Mouse (Mus musculus) MEL-GATA-1-ER (cell line): ENCODE measurements around the gene Uncx.
"Not testable (repeated sequence)": the region's sequence is repeated elsewhere in the genome, so short reads cannot be mapped to it uniquely, and the experiment has no call there.

Experiments
- DNase-seq: peaks from one replicate; pipeline ENCODE4 v3.0.0-alpha.2; 2012; ENCODE audit warnings: low read depth; ENCODE audit errors: extremely low read depth

The Uncx gene

DNA sequence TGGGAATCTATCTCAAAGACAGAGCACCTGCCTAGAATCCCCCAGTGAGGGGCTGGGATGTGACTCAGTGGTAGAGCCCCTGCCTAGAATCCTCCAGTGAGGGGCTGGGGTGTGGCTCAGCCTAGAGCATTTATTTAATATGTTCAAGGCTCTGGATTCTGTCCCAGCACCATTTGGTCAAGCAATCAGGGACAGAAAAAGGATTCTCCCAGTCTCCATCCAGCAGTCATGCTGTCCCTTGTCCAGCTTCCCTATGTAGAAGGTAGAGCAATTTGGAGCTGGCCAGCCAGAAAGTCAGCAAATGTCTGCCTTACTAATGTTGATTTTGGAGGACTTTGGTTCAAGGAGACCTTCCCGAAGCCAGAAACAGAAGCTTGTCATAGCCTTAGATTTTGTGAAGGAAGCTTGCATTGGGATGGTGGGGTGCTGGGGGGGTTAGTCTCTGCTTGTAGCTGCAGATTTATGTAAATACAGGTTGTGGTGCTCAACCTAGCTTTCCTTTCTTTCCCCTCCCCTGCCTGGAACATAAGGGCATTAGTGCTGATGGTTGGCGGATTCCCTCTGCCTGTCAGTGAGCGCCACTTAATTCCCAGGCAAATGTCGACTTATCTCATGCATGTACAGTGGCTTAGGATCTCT is 18.2 kb downstream of the Uncx start:
- DNase-seq: no peak

DNA sequence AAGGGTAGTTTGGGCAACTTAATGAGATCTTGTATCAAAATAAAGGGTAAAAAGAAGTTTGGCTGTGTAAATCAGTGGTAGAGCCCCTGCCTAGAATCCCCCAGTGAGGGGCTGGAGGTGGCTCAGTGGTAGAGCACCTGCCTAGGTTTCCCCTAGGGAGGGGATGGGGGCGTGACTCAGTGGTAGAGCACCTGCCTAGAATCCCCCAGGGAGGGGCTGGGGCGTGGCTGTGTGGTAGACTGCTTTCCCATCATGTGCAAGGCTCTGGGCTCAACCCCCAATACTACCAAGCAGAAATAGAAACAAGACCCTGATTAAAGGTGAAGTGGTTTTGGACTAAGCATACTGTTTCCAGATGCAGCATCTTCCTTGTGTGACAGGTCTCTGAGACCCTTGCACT is 21.4 kb downstream of the Uncx start:
- DNase-seq: no peak

DNA sequence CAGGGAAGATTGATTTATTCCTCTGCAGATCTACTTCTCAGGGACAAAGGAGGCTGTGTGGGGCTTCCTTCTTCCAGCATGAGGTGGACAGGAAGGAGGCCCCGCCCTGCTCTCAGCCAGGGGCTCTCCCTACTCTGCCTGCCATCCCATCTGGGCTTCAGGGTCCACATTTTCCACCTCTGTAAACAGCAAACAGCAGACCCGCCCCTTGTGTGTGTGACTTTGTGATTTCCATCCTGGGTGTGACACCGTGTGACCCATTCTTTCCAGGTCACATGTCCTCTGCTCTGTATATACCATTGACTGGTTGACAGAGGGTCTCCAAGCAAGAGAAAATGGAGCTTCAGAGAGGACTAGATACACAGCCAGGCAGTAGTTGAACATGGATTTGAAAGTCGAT is 22.2 kb downstream of the Uncx start:
- no peak for DNase-seq

- no peak for DNase-seq
Observed at GRCm38 (mm10) chr5:139566640-139567399, 23.5 kb downstream of the Uncx start.

DNA sequence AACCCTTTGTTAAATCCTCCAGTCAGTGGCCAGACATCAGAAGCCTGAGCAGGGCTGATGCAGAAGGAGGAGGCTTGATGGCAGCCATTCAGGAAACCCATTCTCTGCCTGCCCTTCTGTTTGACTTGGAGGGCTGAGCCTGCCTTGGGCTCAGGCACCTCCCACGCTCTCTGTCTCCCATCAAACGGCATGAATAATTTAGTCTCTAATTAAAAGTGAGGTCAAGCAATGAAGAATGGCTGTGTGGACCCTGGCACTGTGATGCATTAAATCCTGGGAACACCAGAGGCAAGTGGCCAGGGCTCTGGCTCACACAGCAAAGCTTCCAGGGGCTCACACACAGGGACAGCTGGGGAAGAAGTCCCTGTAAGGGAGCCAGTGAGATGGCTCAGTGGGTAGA is 24.8 kb downstream of the Uncx start:
- no peak for DNase-seq

GRCm38 (mm10) chr5:139572526-139572925 is 29.2 kb downstream of the Uncx start:
- no peak for DNase-seq

GRCm38 (mm10) chr5:139573606-139574311 is 30.5 kb downstream of the Uncx start:
- DNase-seq: no peak

DNA sequence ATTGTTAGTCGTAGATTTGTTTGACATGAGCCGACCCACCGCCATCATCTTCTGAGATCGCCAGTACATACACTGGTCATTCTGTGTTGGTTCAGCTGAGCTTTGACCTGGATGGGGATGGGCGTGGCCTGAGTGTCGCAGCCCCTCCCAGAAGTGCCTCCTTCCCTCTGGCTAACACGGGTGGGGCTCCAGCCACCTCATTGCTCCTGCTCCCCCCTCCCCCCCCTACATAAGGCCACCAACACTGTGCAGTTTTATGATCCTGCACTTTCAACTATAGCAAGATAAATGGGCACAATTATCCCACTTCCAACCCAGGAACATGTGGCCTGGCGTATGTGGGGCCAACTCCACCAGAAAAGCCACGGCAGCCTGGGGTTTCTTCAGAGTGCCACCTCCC is 31.8 kb downstream of the Uncx start:
- DNase-seq: no peak

DNA sequence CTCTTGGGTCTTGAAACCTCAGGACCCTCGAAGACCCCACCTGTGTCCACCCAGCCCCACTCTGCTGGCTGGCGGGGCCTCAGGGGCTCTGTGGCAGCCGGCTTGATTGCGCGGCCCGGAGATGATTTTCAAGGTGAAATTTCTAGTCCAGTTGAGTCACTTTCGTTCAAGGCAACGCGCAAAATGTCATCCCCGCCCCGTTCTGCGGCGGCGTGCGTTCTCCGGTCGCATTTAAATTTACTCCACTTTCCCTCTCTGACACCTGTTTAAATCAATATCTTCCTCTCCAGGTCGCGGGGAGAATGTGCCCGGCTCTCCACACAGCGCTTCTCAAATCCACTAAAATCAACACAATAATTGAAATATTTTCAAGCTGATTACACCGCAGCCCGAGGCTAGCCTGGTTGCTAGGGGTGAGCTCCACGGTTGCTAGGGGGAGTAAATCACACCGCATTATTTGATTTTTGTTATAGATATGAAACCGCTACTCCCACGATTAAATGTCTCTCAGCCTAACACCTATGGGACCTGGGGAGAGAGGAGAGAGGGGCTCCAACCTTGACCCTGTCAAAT is 37.0 kb downstream of the Uncx start:
- DNase-seq: no peak

DNA sequence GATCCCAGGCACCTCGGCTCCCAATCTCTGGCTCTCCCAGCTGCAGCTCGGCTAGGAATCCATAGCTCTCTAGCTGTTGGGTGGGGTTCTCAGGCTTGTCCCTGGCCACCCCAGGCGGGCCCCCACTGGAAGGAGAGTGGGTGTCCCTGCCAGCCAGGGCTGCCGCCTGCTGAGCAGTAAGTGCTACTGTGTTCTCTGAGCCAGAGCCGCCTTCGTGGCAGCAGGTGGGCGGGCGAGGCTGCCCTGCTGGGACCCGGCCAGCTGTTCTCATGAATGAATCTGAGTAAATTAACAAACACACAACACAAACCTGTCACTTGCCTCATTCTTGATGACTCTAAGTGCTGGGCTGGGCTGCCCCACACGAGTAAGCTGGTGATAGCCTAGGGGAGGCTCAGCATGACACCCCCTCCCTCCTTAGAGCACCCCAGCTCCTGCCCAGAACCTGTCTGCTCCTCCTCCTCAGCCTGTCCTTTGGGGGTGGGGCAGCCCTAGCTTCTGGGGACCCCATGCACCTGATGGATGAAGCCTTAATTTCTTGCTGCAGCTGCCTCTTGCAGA is 38.1 kb downstream of the Uncx start:
- no peak for DNase-seq

GRCm38 (mm10) chr5:139584971-139585747 is 41.9 kb downstream of the Uncx start:
- DNase-seq: no peak

DNA sequence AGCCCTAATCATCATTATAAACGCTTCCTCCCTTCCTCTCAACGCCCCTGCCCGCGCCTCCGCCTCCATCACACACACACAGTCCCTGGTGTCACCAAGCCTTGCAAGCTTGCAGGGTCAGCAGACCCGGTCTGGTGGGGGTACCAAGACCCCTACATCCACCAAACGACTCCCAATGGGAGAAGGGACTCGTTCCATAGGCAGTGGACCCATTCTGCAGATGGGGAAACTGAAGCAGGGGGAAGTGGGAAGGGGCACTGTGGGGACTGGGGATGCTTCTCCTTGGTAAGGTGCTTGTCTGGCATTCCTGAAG is 42.4 kb downstream of the Uncx start:
- DNase-seq: no peak

DNA sequence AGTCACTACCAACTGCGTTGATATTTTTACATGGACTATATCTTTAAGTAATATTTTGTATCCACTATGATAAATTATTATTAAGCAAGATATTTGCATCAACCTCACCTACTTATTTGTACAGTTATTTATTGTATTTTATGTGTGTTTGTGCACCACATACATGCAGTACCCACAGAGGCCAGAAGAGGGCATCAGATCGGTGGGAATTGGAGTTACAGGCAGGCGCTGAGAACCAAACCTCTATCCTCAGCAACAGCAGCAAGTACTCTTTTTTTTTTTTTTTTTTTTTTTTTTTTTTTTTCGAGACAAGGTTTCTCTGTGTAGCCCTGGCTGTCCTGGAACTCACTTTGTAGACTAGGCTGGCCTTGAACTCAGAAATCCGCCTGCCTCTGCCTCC is 44.2 kb downstream of the Uncx start:
- not testable (repeated sequence) for DNase-seq

- not testable (repeated sequence) for DNase-seq
Observed at GRCm38 (mm10) chr5:139590682-139591360, 47.5 kb downstream of the Uncx start.

- DNase-seq: no peak
Observed at GRCm38 (mm10) chr5:139592011-139592410, 48.7 kb downstream of the Uncx start.

DNA sequence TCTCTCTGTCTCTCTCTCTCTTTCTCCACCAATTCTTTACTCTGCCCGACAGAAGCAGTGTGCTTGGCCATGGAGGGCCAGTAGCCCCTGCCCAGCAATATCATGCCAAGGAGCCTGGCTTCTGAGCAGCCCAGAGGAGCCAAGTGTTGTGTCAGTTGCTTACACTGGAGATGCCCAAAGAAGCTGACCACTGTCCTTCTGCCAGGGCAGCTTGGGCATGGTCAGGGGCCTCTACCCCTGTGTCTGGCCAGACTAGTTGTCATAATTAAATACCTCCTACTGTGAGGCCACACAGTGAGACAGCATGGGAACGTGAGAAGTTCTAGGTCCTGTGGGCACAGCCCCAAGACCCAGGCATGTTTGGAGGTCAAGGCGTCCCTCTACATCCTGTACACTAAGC is 49.6 kb downstream of the Uncx start:
- DNase-seq: no peak

GRCm38 (mm10) chr5:139593746-139594145 is 50.5 kb downstream of the Uncx start:
- no peak for DNase-seq

GRCm38 (mm10) chr5:139595001-139595400 is 51.7 kb downstream of the Uncx start:
- DNase-seq: no peak
